Mouse (Mus musculus) T-helper 17 cell (primary cell): ENCODE measurements around the gene Cacna1i.

Experiments
- in situ Hi-C, 2 experiments: fragments of 300-600 bp; cut with MboI, MseI; formaldehyde crosslinking; loops; 1 replicate in 1 of 2; 2 replicates in 1 of 2; pipeline ENCODE4 v1.15.1; 2025; ENCODE audit warnings: high pct_unique_total_duplicates in 2 of 2

Gene Cacna1i

DNA sequence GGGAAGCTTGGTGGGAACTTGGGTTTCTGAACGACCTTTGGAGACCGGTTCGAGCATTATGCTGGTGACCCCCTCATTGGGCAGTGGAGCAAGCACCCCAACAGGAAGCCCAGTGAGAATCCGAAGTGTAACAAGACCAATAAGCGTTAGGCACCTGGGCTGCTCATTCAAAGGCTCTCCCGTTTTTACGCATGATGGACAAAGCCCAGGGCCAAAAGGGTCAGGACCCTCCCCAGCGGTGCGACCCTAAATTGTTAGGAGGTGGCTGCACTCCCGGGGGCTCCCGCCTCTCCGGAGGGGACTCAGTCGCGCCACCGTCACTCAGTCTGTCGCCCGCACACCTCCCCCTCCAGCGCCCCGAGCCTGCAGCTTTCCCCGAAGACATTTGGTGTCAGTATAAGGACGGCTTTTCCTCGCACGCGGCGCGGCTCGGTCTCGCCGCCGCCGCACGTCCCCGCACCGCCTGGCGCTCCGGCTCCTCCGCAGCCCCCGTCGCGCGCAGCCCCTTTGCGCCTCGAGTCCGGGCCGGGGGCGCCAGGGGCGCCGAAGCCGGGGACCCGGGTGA, at the start of gene Cacna1i:
Gene Cacna1i (plus strand): TSS at position 388 of the 565 bp plus-strand sequence.
- in situ Hi-C loops = no loop called here

DNA sequence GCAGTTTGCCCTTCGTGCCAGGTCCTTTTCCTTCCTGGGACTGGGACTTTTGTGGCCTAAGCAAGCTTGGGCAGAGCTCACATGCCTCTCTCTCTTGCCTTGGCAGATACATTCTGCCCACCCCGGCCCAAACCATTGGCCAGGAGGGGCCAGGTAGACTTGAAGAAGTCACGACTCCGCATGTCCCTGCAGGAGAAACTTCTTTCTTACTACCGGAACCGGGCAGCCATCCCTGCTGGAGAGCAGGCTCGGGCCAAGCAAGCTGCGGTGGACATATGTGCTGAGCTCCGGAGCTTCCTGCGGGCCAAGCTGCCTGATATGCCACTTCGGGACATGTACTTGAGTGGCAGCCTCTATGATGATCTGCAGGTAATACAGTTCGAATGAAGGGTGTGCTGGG, 38.9 kb upstream of the Cacna1i start:
- in situ Hi-C loops = loop anchor here in 1 of 2 experiments (25.0 kb wide), 1 partner anchor 1439 kb away; the partner anchor contains the start of gene Chadl

DNA sequence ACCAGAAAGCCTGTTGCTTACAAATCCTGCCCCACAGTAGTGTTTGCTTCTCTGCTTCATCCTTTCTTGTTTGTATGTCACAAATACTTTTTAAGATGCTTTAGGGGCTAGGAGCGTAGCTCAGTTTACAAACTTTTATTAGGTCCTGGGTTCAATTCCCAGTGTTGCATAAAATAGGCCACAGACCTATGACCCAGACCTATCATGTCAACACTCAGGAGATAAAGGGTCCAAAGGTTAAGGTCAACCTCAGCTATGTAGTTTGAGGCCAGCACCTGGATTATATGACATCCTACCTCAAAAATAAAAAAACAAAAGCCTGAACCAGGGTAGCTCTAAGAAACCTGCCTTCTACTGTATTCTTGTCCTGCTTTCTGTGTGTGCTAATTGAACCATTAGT, 38.4 kb upstream of the Cacna1i start:
- in situ Hi-C loops = loop anchor here in 1 of 2 experiments (25.0 kb wide), 1 partner anchor 1439 kb away; the partner anchor contains the start of gene Chadl

DNA sequence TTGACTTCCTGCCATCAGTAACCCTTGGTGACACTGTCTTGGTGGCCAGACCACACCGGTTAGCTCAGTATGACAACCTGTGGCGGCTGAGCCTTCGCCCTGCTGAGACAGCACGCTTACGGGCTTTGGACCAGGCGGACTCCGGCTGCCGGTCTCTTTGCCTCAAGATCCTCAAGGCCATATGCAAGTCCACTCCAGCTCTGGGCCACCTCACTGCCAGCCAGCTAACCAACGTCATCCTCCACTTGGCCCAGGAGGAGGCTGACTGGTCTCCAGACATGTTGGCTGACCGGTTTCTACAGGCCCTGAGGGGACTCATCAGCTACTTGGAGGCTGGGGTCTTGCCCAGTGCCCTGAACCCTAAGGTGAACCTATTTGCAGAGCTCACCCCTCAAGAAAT, 37.4 kb upstream of the Cacna1i start:
- in situ Hi-C loops = loop anchor here (10.0 to 25.0 kb wide), 3 partner anchors 1338 to 1555 kb away; partner anchors contain the start of genes Chadl (in 1 of the 2), Ep300 (in 1 of the 2) and Tef (in 1 of the 2)

DNA sequence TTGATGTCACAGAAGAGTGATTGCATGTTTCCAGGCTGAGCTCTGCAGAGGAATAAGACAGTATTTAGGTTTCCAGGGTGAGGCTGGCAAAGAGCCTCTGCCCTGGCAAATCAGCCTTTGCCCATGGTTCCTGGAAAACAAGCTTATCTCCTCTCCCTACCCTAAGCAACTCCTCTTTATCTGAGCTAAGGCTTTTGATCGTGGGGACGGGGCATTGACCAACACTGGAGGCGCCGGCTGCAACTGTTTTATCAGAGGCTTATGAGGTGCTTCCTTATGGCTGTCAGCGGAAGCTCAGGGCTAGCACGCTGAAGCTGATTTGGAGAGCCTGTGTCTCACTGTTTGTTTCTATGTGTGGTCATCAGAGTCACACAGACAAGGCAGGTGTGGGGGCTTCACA, 36.5 kb upstream of the Cacna1i start:
- in situ Hi-C loops = loop anchor here (10.0 to 25.0 kb wide), 2 partner anchors 1337 to 1554 kb away; partner anchors contain the start of genes Ep300 (in 1 of the 2) and Tef (in 1 of the 2)

DNA sequence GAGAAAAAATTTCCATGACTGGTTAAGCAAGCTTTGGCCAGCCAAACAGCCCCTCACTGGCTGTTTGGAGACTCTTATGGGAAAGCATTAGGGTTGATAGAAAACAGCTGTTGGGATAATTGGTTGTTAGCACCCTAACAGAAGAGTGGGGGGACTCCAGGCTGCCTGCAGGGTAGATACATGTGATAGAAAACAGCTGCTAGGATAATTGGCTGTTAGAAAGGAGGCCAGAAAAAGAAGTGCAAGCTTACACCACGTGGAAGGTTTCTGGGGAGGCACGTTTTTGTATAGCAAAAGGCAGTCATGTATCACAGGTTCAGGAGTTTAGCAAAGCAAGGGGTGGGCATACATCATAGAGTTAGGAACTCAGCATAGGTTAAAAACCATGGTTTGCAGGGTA, 33.5 kb upstream of the Cacna1i start:
- in situ Hi-C loops = loop anchor here (10.0 to 25.0 kb wide), 2 partner anchors 1334 to 1551 kb away; partner anchors contain the start of genes Ep300 (in 1 of the 2) and Tef (in 1 of the 2)

DNA sequence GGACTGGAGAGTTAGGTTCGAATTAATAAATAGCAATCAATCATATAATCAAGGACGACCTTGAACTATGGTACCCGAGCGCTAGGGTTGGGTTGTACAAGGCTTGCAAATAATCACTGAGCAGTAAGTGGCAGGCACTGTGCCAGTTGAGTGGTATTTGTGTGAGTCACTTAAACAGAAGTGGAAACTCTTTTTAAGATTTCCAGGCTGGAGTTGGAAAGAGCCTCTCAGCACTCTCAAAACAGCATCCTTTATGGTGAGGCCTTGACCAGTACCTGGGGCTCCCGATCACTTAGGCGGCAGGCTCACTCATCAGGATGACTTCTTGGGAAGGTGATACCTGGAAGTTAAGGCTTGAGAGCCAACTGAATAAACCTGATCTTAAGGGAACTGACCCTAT, 32.8 kb upstream of the Cacna1i start:
- in situ Hi-C loops = loop anchor here (10.0 to 25.0 kb wide), 2 partner anchors 1333 to 1551 kb away; partner anchors contain the start of genes Ep300 (in 1 of the 2) and Tef (in 1 of the 2)

DNA sequence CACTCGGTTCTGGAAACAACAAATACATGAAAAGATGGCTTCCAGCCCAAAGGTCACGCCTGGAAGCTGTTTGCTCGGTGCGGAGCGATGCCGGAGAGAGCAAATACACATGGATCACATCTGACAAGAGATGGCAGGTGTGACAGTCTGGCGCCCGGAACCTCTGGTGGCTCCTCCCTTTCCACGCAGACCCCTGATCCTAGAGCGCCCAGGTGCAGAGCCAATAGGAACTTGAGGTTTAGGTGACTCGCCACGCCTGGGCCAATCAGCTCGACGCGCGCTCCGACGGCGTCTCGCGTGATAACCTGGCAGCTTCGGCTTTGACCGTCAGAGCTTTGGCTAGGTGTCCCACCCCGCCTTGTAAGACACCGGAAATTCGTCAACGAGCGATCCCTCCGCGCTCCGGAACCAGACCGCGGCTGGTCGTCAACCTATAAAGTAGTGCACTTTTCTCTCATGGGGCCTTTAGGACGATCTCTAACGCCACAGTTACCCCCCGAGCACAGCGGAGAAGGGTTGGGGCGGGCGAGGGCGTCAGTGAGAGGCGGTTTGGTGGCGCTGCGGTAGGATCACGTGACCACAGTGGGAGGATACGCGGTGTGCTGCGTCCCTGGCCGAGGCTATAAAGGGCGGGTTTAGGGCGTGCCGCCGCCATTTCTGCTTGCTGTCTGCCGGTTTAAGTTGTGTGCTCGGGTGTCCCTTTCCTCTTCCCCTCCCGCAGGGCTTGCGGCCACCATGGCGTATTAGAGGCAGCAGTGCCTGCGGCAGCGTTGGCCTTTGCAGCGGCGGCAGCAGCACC, 32.0 kb upstream of the Cacna1i start, which contains the start of gene Atf4:
Gene Atf4 (plus strand): TSS at position 338 of the 799 bp plus-strand sequence.
- in situ Hi-C loops = loop anchor here (10.0 to 25.0 kb wide), 2 partner anchors 1332 to 1550 kb away; partner anchors contain the start of genes Ep300 (in 1 of the 2) and Tef (in 1 of the 2)

DNA sequence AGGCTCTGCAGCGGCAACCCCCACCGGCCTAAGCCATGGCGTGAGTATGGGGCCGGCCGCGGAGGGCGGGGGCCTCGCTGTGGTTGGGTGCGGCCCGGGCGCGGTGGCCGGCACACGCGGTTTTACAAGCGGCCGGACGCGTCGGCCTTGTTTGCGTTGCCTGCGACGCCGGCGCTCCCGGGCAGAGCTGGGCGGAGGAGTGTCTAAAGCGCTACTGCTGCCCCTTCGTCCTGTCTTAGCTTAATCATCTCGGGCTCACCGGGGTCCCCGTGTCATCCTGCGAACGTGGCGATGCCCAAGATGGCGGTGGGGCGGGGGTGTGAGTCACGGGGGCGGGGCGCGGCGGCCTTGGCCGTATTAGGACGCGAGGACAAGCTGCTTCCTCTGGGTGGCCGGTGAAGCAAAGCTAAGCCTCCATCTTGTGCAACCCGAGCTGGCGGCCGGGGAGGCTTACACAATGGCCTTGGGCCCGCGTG, 31.4 kb upstream of the Cacna1i start:
- in situ Hi-C loops = loop anchor here (10.0 to 25.0 kb wide), 2 partner anchors 1332 to 1549 kb away; partner anchors contain the start of genes Ep300 (in 1 of the 2) and Tef (in 1 of the 2)

DNA sequence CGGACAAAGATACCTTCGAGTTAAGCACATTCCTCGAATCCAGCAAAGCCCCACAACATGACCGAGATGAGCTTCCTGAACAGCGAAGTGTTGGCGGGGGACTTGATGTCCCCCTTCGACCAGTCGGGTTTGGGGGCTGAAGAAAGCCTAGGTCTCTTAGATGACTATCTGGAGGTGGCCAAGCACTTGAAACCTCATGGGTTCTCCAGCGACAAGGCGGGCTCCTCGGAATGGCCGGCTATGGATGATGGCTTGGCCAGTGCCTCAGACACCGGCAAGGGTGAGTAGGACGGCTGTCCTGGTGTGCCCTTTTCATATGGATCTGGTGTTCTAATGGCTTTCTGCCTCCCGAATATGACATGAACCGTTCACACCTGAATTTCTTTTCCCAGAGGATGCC, 30.8 kb upstream of the Cacna1i start:
- in situ Hi-C loops = loop anchor here (10.0 to 25.0 kb wide), 2 partner anchors 1331 to 1549 kb away; partner anchors contain the start of genes Ep300 (in 1 of the 2) and Tef (in 1 of the 2)

DNA sequence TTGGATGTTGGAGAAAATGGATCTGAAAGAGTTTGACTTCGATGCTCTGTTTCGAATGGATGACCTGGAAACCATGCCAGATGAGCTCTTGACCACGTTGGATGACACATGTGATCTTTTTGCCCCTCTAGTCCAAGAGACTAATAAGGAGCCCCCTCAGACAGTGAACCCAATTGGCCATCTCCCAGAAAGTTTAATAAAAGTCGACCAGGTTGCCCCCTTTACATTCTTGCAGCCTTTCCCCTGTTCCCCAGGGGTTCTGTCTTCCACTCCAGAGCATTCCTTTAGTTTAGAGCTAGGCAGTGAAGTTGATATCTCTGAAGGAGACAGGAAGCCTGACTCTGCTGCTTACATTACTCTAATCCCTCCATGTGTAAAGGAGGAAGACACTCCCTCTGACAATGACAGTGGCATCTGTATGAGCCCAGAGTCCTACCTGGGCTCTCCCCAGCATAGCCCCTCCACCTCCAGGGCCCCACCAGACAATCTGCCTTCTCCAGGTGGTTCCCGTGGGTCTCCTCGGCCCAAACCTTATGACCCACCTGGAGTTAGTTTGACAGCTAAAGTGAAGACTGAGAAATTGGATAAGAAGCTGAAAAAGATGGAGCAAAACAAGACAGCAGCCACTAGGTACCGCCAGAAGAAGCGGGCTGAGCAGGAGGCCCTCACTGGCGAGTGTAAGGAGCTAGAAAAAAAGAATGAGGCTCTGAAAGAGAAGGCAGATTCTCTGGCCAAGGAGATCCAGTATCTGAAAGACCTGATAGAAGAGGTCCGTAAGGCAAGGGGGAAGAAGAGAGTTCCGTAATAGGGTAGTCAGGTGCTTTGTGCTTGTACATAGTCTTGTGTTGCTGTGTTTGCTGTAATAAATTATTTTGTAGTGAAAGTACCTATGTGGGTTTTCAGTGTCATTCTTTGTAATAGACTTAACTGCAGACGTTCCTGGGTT, 30.1 kb upstream of the Cacna1i start:
- in situ Hi-C loops = loop anchor here (10.0 to 25.0 kb wide), 2 partner anchors 1330 to 1548 kb away; partner anchors contain the start of genes Ep300 (in 1 of the 2) and Tef (in 1 of the 2)

DNA sequence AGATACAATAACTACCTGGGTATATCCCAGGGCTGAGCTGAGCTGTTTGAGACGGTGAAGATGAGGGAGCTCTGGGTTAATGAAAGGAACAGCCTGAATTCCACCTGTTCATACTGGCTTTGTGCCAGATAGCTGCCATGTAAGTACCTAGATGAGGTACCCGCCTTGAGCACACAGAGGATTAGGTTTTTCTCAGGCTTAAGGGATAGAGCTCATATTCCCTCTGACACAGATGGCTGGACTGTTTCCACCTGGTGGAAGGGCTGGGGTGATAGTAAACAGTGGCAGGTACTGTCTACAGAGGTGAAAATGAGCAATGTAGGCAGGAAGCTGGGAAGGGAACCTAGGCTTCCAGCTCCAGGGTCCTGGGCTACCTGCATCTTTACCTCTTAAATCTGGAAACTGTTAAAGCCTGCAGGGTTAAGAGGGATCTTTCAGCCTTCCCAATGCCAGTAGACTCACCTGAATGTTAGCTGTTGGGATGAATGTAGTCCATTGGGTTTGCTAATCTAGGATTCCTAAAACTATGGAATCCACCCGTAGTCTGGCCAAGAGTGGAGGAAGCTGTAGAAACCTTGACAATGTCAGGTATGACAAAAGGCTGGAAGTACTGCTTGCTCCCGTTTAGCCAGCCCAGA, 29.3 kb upstream of the Cacna1i start:
- in situ Hi-C loops = loop anchor here (10.0 to 25.0 kb wide), 2 partner anchors 1330 to 1547 kb away; partner anchors contain the start of genes Ep300 (in 1 of the 2) and Tef (in 1 of the 2)

DNA sequence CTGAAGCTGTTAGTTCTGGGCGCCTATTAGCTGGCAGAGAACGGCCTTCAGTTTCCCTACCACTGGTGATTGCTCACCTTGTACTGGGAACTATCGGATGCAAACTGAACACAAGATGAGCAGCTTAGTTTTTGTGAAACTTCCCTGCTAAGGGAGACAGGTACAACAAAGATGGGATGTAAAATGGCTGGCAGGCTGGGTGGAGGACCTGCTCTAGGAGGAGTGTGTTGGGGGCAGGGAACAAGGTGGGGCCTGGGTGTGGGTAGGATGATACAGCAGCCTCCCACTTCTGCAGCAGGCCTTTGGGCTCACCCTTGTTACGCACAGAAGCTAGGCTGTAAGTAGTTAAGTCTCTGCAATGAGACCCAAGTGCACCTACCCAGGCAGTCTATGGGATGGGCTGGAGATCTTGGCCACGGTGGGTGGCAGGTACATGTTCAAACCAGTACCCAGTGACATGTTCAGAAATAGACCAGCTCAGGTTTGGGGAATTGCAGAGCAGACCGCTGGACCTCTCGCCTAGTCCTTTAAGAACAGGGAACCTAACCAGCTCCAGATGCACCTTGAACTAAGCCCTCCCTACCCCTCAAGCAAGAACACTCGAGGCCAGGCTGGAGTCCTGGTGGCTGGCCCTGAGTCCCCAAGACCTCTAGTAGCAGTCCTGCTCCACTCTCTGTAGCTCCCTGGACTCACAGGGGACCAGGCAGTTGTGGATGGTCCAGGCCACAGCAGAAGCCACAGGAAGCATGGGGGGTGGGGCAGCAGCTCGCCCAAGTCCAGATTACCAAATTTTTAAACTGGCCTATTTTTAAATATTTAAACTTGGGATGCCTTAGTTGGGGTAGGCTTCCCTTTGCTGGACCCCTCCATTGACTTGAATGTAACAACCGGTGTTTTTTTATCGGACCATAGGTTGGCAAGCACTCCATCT, 28.5 kb upstream of the Cacna1i start:
- in situ Hi-C loops = loop anchor here (10.0 to 25.0 kb wide), 2 partner anchors 1329 to 1546 kb away; partner anchors contain the start of genes Ep300 (in 1 of the 2) and Tef (in 1 of the 2)

DNA sequence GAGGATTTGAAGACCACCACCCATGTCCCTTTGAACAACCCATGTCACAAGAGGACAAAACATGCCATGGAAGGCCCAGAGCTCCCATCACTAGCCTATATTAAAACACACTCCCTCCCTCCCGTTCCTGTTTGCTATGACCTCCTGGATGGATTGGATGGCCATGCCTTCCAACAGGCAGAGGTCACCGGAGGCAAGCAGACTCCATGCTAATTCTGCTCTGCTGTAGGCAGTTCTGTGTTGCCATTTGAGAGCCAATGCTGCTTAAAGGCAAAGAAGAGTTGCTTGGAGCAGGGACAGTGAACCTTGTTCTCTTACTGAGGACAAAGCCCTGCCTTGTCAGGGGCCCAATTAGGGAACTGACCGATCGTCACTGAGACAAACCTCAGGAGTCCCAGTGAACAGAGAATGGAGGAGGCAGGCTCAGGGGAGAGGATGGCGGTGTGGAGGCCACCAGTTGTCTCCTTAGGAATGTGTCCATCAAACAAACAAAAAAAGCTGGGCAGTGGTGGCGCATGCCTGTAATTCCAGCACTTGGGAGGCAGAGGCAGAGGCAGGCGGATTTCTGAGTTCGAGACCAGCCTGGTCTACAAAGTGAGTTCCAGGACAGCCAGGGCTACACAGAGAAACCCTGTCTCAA, 27.5 kb upstream of the Cacna1i start:
- in situ Hi-C loops = loop anchor here (10.0 to 25.0 kb wide), 3 partner anchors 1328 to 1585 kb away; partner anchors contain the start of genes Ep300 (in 1 of the 2) and Tef (in 1 of the 2)

DNA sequence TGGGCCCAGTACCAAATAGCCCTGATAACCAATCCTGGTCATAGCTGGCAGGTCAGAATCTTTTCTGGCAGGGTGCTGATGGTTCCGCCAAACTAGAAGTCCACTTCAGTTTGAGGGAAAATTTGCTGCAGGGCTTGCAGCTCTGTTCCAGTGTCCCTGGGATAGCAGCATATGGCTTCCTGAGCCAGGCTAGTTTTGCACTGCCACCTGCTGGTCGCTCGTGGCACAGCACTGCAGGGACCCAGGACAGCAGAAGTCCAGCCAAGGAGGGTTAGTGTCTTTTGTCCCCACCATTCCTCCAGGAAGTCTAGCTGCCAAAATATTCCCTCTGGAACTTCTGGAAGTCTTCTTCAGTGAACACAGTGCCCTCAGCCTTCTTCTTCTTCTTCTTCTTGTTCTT, 26.4 kb upstream of the Cacna1i start:
- in situ Hi-C loops = loop anchor here in 1 of 2 experiments (10.0 to 25.0 kb wide), 2 partner anchors 1327 to 1584 kb away; partner anchors contain the start of gene Ep300

DNA sequence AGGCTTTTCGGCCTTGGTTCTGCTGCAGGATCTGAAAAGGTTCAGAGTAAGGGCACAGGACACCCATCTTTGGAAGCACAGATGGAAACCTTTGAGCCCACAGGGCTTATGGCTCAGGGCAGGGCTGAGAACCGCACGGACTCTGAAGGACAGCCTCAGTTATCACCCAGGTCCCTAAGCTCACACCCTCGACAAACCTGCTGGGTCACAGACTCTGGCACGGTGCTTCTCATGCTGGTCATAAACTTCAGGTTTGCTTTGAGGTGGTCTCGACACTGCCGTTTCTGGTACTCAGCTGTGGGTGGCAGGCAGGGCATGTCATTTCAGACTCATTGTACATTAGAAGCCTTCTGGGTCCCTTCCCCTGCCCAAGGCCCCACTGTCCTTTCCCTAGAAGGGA, 25.9 kb upstream of the Cacna1i start:
- in situ Hi-C loops = loop anchor here in 1 of 2 experiments (10.0 to 25.0 kb wide), 2 partner anchors 1326 to 1584 kb away; partner anchors contain the start of gene Ep300
